Mouse (Mus musculus): ENCODE measurements around the gene Tlcd1.
A peak's percentile ranks its signal among the peaks of the same experiment; 100 is the strongest.
"Not testable (repeated sequence)": the region's sequence is repeated elsewhere in the genome, so short reads cannot be mapped to it uniquely, and the experiment has no call there.

Gene Tlcd1

DNA sequence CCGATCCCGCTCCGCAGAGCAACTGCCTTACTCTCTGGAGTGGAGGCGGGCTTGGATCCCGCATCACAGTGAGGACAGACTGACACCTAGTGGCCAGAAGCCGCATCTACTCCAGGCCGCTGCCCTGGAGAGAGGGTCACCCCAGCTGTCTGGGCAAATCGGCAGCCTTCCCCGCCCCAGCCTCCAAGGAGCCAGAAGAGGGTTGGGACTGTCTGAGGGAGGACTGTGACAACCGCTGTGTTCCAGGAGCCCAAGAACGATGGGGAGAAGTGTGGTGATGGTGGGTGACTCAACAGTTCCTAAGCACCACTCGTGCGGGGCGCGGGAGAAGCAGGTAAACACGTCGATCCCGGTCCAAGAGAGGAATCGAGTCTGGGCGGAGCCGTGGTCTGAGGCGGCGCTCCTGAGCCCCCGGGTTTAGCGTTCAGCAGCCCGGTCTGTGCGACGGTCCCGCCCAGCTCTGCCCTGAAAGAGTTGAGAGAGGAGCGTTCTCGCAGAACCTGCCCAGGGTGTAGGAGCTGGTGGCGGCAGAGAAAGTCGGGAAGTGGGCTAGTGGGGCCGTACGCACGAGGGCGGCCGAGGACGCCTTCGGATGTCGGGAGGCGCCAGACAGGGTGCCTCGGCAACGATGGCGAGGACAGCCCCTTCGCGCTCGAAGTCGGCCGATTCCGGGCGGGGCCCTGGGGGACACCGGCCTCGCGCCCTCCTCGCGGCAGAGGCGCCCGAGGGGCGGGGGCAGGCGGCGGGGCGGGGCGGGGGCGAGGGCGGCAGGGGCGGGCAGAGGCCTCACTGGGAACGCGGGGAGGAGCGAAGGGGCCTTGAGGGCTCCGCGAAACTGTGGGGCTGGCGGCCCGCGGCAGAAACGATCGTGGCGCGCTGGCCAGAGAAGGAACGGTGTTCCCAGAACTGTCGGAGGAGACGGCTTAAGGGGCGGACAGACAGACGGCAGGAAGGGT, 1.7 kb downstream of the Tlcd1 start:
- peak; percentile 97 for DNase-seq (ENCODE audit: low spot score)

- DNase-seq (ENCODE audit: low spot score), result peak; percentile 70
Observed at GRCm38 (mm10) chr11:78178859-78179437, 2.4 kb downstream of the Tlcd1 start.

DNA sequence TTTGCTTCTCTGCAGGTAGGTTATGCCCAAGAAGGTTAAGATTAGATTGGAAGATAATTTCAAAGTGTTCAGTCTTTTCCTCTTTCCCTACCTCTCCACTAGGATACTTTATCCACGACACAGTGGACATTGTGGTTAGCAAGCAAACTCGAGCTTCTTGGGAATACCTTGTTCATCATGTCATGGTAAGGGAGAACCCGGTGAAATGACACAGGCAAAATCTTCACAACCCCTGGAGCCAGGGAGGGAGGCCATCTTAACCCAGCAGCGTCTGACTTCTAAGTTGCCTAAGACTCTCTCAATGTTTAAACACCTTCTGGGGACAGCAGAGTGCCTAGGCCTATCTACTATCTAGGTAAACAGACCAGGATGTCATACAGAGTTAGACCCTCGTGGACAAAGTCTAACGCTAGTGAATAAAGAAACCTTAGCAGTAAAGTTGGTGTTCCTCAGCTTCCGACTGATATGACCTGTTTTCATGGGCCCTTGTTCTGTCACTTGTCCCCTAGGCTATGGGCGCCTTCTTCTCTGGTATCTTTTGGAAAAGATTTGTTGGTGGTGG, 3.0 kb downstream of the Tlcd1 start:
- no peak for DNase-seq (ENCODE audit: low spot score)

DNA sequence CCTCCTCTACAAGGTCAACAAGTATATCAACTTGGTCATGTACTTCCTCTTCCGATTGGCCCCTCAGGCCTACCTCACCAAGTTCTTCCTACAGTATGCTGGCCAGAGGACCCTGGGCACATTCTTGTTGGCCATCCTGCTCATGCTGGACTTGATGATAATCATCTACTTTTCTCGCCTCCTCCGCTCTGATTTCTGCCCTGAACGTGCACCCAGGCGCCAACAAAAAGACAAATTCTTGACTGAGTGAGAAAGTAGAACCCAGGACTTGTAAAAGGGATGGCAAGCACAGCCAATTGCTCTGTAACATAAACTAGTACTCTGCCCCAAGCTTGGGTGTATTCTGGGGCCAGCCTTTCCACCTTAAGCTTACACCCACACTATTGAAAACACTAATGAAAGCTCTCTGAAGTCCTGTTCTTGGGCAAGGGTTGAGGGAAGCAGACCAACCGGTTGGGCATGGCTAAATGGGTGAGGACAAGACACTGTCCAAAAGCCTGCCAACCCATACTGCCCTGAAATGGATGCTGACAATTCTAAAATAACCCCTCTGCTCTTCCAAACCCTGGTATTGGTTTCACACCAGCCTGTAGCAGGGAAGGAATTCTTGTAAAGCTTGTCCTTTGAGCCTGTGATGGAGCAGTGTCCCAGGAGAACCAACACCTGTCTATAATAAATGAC, 3.7 kb downstream of the Tlcd1 start:
- DNase-seq (ENCODE audit: low spot score), result no peak

DNA sequence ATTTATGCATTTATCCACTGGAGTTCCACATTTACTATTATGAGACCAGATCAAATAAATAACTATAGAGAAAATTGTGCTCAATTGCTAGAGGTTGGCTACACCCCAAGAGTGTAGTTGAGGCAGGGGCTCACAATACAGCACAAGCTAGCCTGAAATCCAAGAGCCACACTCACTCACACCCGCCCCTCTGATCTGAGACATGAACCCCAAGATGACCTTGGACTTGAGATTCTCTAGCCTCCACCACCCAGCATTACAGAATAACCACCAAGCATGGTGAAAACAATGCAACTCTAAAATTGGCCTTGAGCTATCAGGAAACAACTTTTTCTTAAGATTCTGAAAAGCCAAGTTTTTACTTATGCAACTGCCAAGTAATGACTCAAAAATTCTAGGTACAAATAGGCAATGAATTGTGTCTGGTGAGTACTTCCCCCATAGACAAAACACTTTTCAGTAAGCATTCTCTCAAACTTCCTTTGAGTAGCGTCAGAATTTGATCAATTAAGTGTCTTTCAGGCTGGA, 5.4 kb downstream of the Tlcd1 start:
- DNase-seq (ENCODE audit: low spot score), result no peak

DNA sequence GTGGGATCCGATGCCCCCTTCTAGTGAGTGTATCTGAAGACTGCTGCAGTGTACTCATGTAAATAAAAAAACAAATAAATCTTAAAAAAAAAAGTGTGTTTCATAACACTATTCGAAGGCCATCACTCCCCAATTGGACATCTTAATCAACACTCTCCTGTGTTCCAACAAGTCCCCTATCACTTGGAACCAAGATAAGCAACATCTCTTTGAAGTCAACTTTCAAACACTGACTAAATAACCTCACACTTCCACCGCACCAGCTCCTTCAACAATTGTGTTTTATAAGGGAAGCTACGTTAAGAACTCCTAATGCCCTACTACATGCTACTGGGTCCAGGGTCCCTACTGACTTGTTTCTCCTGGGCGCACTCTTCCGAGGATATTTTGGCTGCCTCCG, 5.9 kb downstream of the Tlcd1 start:
- no peak for DNase-seq (ENCODE audit: low spot score)

DNA sequence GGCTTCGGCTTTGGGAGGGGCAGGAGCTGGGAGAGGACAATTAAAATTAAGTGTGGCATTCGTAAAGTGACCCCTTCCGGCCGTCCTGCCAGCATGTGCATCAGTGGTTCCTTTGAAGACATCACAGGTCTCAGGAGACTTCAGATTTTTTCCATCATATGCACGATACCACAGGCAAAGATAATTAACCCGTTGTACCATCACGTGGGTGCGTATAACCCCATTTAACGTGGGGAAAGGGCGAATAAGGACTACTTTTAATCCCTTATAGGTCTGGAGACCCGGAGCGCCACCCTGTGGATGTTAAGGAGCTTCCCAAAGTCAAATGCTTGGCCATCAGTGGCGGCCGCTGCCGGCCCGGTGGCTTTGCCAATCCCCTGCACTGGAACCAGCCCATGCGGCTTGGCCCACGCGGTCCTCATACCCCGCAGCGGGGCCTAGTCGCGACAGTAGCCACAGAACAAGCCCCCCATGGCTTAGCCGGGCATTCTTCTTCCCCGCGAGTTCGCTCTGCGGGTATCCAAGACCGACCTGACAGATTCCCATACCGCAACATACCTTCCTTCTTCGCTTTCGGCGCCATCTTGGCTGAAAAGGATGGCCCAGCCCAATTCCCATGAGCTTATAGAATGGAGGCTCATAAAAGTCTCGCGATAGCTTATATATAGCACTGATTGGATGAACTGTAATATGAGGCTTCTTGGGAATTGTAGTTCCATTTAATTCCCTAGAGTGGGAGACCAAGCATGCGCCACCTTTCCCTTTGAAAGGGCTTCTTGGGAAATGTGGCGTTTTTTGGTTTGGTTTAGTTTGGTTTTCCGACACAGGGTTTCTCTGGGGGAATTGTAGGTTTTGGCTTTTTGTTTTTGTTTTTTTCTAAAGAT, 6.7 kb downstream of the Tlcd1 start, which contains the start of gene Rpl23a:
TSS of gene Rpl23a (minus strand) at position 624 of the 884 bp plus-strand sequence.
- peak; percentile 93 for DNase-seq (ENCODE audit: low spot score)

DNA sequence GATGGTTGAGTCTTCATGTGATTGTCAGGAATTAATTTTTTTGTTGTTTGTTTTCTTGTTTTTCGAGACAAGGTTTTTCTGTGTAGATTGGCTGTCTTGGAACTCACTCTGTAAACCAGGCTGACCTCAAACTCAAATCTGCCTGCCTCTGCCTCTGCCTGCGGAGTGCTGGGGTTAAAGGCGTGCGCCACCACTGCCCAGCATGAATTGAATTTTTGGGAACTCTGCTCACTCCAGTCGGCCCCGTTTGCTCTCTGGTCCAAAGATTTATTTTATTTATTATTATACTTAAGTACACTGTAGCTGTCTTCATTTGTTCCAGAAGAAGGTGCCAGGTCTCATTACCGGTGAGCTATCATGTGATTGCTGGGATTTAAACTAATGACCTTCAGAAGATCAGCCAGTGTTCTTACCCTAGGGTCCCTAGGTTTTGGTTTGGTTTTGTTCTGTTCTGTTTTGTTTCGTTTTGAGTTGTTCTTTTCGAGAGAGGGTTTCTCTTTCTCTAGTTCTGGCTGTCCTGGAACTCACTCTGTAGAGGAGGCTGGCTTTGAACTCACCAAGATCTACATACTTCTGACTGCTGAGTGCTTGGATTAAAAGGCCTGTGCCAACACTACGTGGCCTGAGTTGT, 7.5 kb downstream of the Tlcd1 start:
- no peak for DNase-seq (ENCODE audit: low spot score)

- DNase-seq (ENCODE audit: low spot score), result not testable (repeated sequence)
Observed at GRCm38 (mm10) chr11:78184702-78185101, 8.2 kb downstream of the Tlcd1 start.

DNA sequence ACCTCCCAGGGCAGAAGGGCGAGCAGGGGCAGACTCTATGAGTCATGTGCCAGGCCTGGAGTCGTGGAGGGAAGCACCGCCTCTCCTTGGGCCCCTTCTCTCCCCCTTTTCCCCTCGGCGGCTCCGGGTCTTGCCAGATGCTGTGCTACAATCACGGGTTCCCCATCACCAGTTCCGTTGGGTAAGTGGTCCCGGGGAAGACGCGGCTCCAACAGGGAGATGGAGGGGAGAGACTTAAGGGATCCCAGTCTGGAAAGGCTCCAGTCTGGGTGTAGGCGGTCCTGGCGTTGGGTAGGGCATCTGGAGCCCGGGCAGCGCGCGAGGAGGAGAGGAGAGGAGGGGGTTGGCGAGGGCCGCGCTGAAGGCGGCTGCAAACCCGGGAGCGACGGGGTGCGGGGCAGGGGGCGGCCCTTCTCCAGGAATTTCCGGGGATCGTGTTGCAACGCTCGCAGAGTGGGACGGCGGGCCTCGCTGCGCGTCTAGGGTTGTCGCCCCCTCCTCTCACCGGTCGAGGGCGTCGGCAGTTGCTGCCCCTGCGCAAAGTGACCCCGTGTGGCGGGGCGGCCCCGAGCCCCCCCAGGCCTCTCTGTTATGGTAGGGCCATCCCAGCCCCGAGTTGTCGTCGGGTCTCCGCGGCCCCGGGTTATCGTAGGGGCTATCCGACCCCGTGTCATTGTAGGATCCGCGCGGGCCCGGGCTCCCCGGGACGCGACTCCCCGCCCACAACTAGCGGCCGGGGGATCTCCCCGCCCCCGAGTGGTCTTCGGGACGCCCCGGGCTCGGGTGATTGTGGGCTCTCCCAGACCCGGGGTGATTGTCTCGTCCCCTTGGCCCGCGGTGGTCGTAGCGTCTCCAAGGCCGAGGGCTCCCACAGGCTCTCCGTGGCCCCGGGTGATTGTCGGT, 12.1 kb downstream of the Tlcd1 start, which contains the start of gene Rab34:
TSS of gene Rab34 (plus strand) at position 100 of the 903 bp plus-strand sequence.
- DNase-seq (ENCODE audit: low spot score), result peak; percentile 60

- DNase-seq (ENCODE audit: low spot score), result peak; percentile 37
Observed at GRCm38 (mm10) chr11:78189234-78190040, 12.9 kb downstream of the Tlcd1 start.

DNA sequence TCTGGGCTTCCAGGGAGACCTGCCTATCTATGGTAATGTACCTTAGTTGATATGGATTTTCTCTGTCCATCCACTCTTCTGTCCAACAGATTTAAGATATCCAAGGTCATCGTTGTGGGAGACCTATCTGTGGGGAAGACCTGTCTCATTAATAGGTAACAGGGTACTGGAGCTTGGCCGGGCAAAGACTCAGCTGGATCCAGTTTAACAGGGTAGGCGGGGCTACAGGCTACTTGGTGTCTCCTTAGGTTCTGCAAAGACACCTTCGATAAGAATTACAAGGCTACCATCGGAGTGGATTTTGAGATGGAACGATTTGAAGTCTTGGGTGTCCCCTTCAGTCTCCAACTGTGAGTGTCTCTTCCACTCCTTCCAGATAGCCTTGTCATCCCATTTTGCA, 13.5 kb downstream of the Tlcd1 start:
- no peak for DNase-seq (ENCODE audit: low spot score)

GRCm38 (mm10) chr11:78193113-78193512, 16.6 kb downstream of the Tlcd1 start, which contains the start of gene Proca1:
Proca1 (plus strand) TSS chr11:78193392.
- DNase-seq (ENCODE audit: low spot score), result no peak

GRCm38 (mm10) chr11:78194411-78195100, 18.0 kb downstream of the Tlcd1 start:
- peak; percentile 82 for DNase-seq (ENCODE audit: low spot score)

DNA sequence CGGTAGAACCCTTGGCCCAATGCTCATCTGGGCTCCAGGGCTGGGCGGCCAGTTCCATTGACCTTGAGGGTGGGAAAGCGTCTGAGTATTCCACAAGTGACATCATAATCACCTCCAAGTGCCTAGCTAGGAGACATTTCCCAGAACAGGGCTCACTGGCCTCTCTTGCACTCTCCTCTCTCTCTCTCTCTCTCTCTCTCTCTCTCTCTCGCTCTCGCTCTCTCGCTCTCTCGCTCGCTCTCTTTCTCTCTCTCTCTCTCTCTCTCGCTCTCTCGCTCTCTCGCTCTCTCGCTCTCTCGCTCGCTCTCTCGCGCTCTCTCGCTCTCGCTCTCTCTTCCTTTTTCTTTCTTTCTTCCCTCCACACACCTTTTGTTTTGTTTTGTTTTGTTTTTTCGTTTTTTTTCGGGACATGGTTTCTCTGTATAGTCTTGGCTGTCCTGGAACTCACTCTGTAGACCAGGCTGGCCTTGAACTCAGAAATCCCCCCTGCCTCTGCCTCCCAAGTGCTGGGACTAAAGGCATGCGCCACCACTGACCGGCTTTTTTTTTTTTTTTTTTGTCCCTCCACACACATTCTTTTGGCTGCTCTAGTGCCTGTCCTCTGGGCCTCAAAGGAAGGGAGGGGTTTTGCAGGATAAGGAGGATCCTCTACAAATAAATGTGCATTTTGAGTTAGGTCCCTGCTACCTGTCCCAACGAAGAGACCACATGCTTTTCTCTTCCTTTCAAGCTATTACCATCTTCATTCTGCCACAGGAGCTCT, 18.8 kb downstream of the Tlcd1 start:
- no peak for DNase-seq (ENCODE audit: low spot score)

DNA sequence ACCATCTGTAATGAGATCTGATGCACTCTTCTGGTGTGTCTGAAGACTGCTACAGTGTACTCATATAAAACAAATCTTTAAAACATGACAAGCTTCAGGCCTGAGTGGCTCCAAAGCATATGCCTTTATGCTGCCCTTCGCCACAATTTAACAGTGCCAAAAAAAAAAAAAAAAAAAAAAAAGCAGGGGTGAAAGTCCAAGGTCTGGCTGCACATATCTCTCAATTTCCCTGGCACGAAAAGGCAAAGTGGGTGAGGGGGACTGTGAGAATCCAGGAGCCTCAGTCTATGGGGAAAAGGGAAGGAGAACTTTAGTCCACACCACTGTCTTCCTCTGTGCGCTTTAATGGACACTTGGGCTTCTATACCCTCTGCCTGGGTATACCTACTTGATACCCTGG, 25.9 kb downstream of the Tlcd1 start:
- no peak for DNase-seq (ENCODE audit: low spot score)

DNA sequence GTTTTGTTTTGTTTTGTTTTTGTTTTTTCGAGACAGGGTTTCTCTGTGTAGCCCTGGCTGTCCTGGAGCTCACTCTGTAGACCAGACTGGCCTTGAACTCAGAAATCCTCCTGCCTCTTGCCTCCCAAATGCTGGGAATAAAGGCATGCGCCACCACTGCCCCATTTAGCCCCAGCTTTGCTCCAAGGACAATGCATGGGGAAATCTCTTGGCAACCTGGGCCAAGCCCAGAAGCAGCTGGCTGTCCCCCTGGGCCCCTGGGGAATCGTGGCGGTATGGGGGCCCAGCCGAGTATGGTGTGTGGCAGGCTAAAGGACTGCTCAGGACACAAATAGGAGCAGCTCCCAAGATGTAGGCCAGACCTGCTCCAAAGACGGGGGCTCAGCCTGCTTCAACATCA, 27.8 kb downstream of the Tlcd1 start:
- DNase-seq (ENCODE audit: low spot score), result no peak

All from lung, postnatal 25 days (tissue).